Mouse (Mus musculus) heart, embryonic 13.5 days (tissue): ENCODE measurements around the gene Stt3b. TPM values are rescaled to one million over a fixed set of nuclear protein-coding genes. Genes with fewer than 3 reads are reported as not detected.

Experiments used
- ATAC-seq: fragments of 200-750 bp; cut with Nextera tagmentation; 2 replicates; pipeline ENCODE4 v1.8.0; 2017; ENCODE audit warnings: moderate TSS enrichment; ENCODE audit not compliant: insufficient number of reproducible peaks, low FRiP score, low TSS enrichment; ENCODE audit errors: extremely low read depth
- H3K27ac ChIP-seq: fragments of 300-500 bp; sonication (generic); replicated peaks from 2 replicates; pipeline ENCODE4 v1.5.1; 2015; ENCODE audit warnings: moderate library complexity, mild to moderate bottlenecking, inconsistent platforms
- H3K27me3 ChIP-seq: fragments of 300-500 bp; sonication (generic); replicated peaks from 2 replicates; pipeline ENCODE4 v1.6.1; 2015; ENCODE audit warnings: mild to moderate bottlenecking, inconsistent platforms
- H3K36me3 ChIP-seq: fragments of 300-500 bp; sonication (generic); 2 replicates; pipeline ENCODE4 v1.6.1; 2015; ENCODE audit warnings: mild to moderate bottlenecking, inconsistent platforms
- H3K4me1 ChIP-seq: fragments of 300-500 bp; sonication (generic); 2 replicates; pipeline ENCODE4 v1.6.1; 2015; ENCODE audit warnings: inconsistent platforms
- H3K4me2 ChIP-seq: fragments of 300-500 bp; sonication (generic); 2 replicates; pipeline ENCODE4 v1.6.1; 2015; ENCODE audit warnings: inconsistent platforms, mild to moderate bottlenecking, moderate library complexity
- H3K4me3 ChIP-seq: fragments of 300-500 bp; sonication (generic); 2 replicates; pipeline ENCODE4 v1.5.1; 2015; ENCODE audit warnings: moderate library complexity, mild to moderate bottlenecking, inconsistent platforms
- H3K9ac ChIP-seq: fragments of 300-500 bp; sonication (generic); 2 replicates; pipeline ENCODE4 v1.6.1; 2015; ENCODE audit warnings: inconsistent platforms, mild to moderate bottlenecking, moderate library complexity
- H3K9me3 ChIP-seq: fragments of 300-500 bp; sonication (generic); 2 replicates; pipeline ENCODE4 v1.6.1; 2016; ENCODE audit warnings: inconsistent platforms
- WGBS: fragments of 180-500 bp; shearing (Covaris S2); methylation state at CpG from one replicate; pipeline ENCODE4 v1.1.7; 2015; ENCODE audit warnings: mixed read lengths; 5-methylcytosine and 5-hydroxymethylcytosine counted together
- polyA plus RNA-seq: library from polyadenylated mRNA; unstranded; fragments of >200 nt; fragmentation: Nextera tagmentation; extraction: Ambion mirVana; gene quantifications from 2 replicates; pipeline ENCODE4 v1.2.1, GENCODE M21; 2015

Gene Stt3b
- polyA plus RNA-seq, 1 experiment from 2014 or later, result 70.9 TPM

- Histone ChIP-seq H3K4me2 (no peak overlapping the region), H3K36me3 (no peaks in the 10 kb centered on the region), H3K9me3 (peaks cover 10% of the 10 kb centered on the region), H3K27me3 (no peaks in the 10 kb centered on the region), H3K9ac (no peak overlapping the region), H3K27ac (no peak overlapping the region), H3K4me3 (no peak overlapping the region), H3K4me1 (peaks cover 7% of the 10 kb centered on the region; the same call in 1 of the 2 replicates)
- no peak for ATAC-seq
- WGBS, result 82% methylated on average over 5 of the region's 5 CpGs
Observed at GRCm38 (mm10) chr9:115317049-115317448, 6.8 kb upstream of the Stt3b start.

GRCm38 (mm10) chr9:115314556-115314955, 4.3 kb upstream of the Stt3b start:
- H3K27ac ChIP-seq, result 0 out of 2 replicates have a peak overlapping the region, but pooled peaks have one; percentile 24
- peak overlapping the region; percentile 40; the same call in 1 of the 2 replicates for H3K9ac ChIP-seq
- ATAC-seq, result no peak
- WGBS, result 6% methylated on average over 10 of the region's 10 CpGs
- peak overlapping the region; percentile 36 for H3K4me3 ChIP-seq
- H3K4me2 ChIP-seq, result peak overlapping the region; percentile 63
- no peaks in the 10 kb centered on the region for H3K27me3 ChIP-seq
- H3K9me3 ChIP-seq, result peaks cover 10% of the 10 kb centered on the region
- peaks cover 12% of the 10 kb centered on the region; the same call in 1 of the 2 replicates for H3K4me1 ChIP-seq
- no peaks in the 10 kb centered on the region for H3K36me3 ChIP-seq

GRCm38 (mm10) chr9:115313830-115314229, 3.6 kb upstream of the Stt3b start:
- Histone ChIP-seq H3K4me2 (peak overlapping the region; percentile 63; the same call in 1 of the 2 replicates), H3K9ac (no peak overlapping the region), H3K4me3 (no peak overlapping the region), H3K4me1 (peaks cover 12% of the 10 kb centered on the region; the same call in 1 of the 2 replicates), H3K27ac (no peak overlapping the region), H3K27me3 (no peaks in the 10 kb centered on the region), H3K36me3 (no peaks in the 10 kb centered on the region), H3K9me3 (peaks cover 10% of the 10 kb centered on the region)
- ATAC-seq, result no peak
- WGBS, result 83% methylated on average over 5 of the region's 5 CpGs

GRCm38 (mm10) chr9:115311223-115311520, 951 bp upstream of the Stt3b start:
- Histone ChIP-seq H3K9me3 (no peaks in the 10 kb centered on the region), H3K4me1 (peaks cover 31% of the 10 kb centered on the region), H3K36me3 (no peaks in the 10 kb centered on the region), H3K27me3 (no peaks in the 10 kb centered on the region), H3K27ac (peak overlapping the region; percentile 98), H3K4me2 (peak overlapping the region; percentile 68), H3K4me3 (peak overlapping the region; percentile 99), H3K9ac (peak overlapping the region; percentile 86)
- 9% methylated on average over 5 of the region's 5 CpGs for WGBS
- ATAC-seq, result no peak

GRCm38 (mm10) chr9:115309977-115310345, 260 bp downstream of the Stt3b start:
- Histone ChIP-seq H3K9me3 (no peaks in the 10 kb centered on the region), H3K4me3 (peak overlapping the region; percentile 99), H3K4me2 (peak overlapping the region; percentile 84), H3K9ac (peak overlapping the region; percentile 100), H3K36me3 (no peaks in the 10 kb centered on the region), H3K4me1 (peaks cover 42% of the 10 kb centered on the region), H3K27me3 (no peaks in the 10 kb centered on the region), H3K27ac (peak overlapping the region; percentile 98)
- WGBS, result under 1% methylated on average over 30 of the region's 42 CpGs
- peak; percentile 79 for ATAC-seq

- peak overlapping the region; percentile 98 for H3K27ac ChIP-seq
- no peaks in the 10 kb centered on the region for H3K36me3 ChIP-seq
- peak overlapping the region; percentile 100 for H3K9ac ChIP-seq
- no peaks in the 10 kb centered on the region for H3K27me3 ChIP-seq
- H3K4me3 ChIP-seq, result peak overlapping the region; percentile 99
- peak overlapping the region; percentile 84 for H3K4me2 ChIP-seq
- peaks cover 42% of the 10 kb centered on the region for H3K4me1 ChIP-seq
- no peaks in the 10 kb centered on the region for H3K9me3 ChIP-seq
- ATAC-seq, result no peak
- under 1% methylated on average over 65 of the region's 65 CpGs for WGBS
Observed at GRCm38 (mm10) chr9:115309381-115309971, 745 bp downstream of the Stt3b start.

GRCm38 (mm10) chr9:115308941-115309380, 1.3 kb downstream of the Stt3b start:
- Histone ChIP-seq H3K27me3 (no peaks in the 10 kb centered on the region), H3K27ac (peak overlapping the region; percentile 98), H3K36me3 (no peaks in the 10 kb centered on the region), H3K4me2 (peak overlapping the region; percentile 84), H3K9me3 (no peaks in the 10 kb centered on the region), H3K4me1 (peaks cover 43% of the 10 kb centered on the region), H3K9ac (peak overlapping the region; percentile 100), H3K4me3 (peak overlapping the region; percentile 99)
- WGBS, result under 1% methylated on average over 18 of the region's 18 CpGs
- ATAC-seq, result no peak

GRCm38 (mm10) chr9:115308401-115308800, 1.8 kb downstream of the Stt3b start:
- no peak for ATAC-seq
- Histone ChIP-seq H3K36me3 (no peaks in the 10 kb centered on the region), H3K4me2 (peak overlapping the region; percentile 84), H3K9ac (peak overlapping the region; percentile 100), H3K4me1 (peaks cover 49% of the 10 kb centered on the region), H3K27ac (no peak overlapping the region), H3K4me3 (peak overlapping the region; percentile 99), H3K9me3 (no peaks in the 10 kb centered on the region), H3K27me3 (no peaks in the 10 kb centered on the region)
- 7% methylated on average over 4 of the region's 4 CpGs for WGBS

GRCm38 (mm10) chr9:115306202-115306601, 4.0 kb downstream of the Stt3b start:
- Histone ChIP-seq H3K4me3 (peak overlapping the region; percentile 99), H3K4me1 (peaks cover 64% of the 10 kb centered on the region), H3K27me3 (no peaks in the 10 kb centered on the region), H3K27ac (0 out of 2 replicates have a peak overlapping the region, but pooled peaks have one; percentile 16), H3K9me3 (no peaks in the 10 kb centered on the region), H3K4me2 (peak overlapping the region; percentile 84), H3K36me3 (no peaks in the 10 kb centered on the region), H3K9ac (peak overlapping the region; percentile 100)
- WGBS, result 7% methylated on average over 6 of the region's 6 CpGs
- ATAC-seq, result no peak

GRCm38 (mm10) chr9:115304149-115304548, 6.1 kb downstream of the Stt3b start:
- Histone ChIP-seq H3K27ac (no peak overlapping the region), H3K36me3 (no peaks in the 10 kb centered on the region), H3K4me3 (no peak overlapping the region), H3K4me2 (no peak overlapping the region), H3K9me3 (no peaks in the 10 kb centered on the region), H3K27me3 (no peaks in the 10 kb centered on the region), H3K9ac (no peak overlapping the region), H3K4me1 (peaks cover 70% of the 10 kb centered on the region)
- whole genome bisulfite sequencing, result 73% methylated on average over 4 of the region's 4 CpGs
- ATAC-seq, result no peak

- H3K9ac ChIP-seq, result 0 out of 2 replicates have a peak overlapping the region, but pooled peaks have one; percentile 24
- H3K4me1 ChIP-seq, result peaks cover 72% of the 10 kb centered on the region
- H3K27me3 ChIP-seq, result no peaks in the 10 kb centered on the region
- no peaks in the 10 kb centered on the region for H3K9me3 ChIP-seq
- 74% methylated on average over 7 of the region's 7 CpGs for WGBS
- H3K4me2 ChIP-seq, result no peak overlapping the region
- peak overlapping the region; percentile 28; the same call in 1 of the 2 replicates for H3K27ac ChIP-seq
- ATAC-seq, result no peak
- H3K36me3 ChIP-seq, result no peaks in the 10 kb centered on the region
- no peak overlapping the region for H3K4me3 ChIP-seq
Observed at GRCm38 (mm10) chr9:115301593-115301992, 8.6 kb downstream of the Stt3b start.

- H3K36me3 ChIP-seq, result no peaks in the 10 kb centered on the region
- no peak overlapping the region for H3K27ac ChIP-seq
- no peaks in the 10 kb centered on the region for H3K9me3 ChIP-seq
- ATAC-seq, result no peak
- no peaks in the 10 kb centered on the region for H3K27me3 ChIP-seq
- no peak overlapping the region for H3K9ac ChIP-seq
- H3K4me2 ChIP-seq, result no peak overlapping the region
- no peak overlapping the region for H3K4me3 ChIP-seq
- WGBS, result 88% methylated on average over 6 of the region's 6 CpGs
- peaks cover 72% of the 10 kb centered on the region for H3K4me1 ChIP-seq
Observed at GRCm38 (mm10) chr9:115301002-115301579, 9.1 kb downstream of the Stt3b start.
